Mouse (Mus musculus) cerebellum, adult 2 months (tissue): ENCODE data around the gene Zfp326. TPM values are rescaled to one million over a fixed set of nuclear protein-coding genes. Genes with fewer than 3 reads are reported as not detected.
A peak's percentile ranks its signal among the peaks of the same experiment; 100 is the strongest.

Experiments used
- DNase-seq, 2 experiments: peaks; one replicate each; pipeline ENCODE4 v3.0.0; 2021
- H3K27ac ChIP-seq: fragments of 200-500 bp; 2 replicates; pipeline ENCODE4 v1.5.1; 2012; ENCODE audit warnings: low read length, control low read depth, inconsistent platforms; ENCODE audit not compliant: insufficient read depth
- H3K27me3 ChIP-seq: fragments of 200-500 bp; 2 replicates; pipeline ENCODE4 v1.6.1; 2012; ENCODE audit warnings: inconsistent platforms, mild to moderate bottlenecking, low read length, moderate library complexity; ENCODE audit not compliant: control insufficient read depth, insufficient read depth
- H3K4me1 ChIP-seq: fragments of 200-500 bp; 2 replicates; pipeline ENCODE4 v1.6.1; 2011; ENCODE audit warnings: low read length; ENCODE audit not compliant: control insufficient read depth, insufficient read depth
- H3K4me3 ChIP-seq: fragments of 200-500 bp; replicated peaks from 2 replicates; pipeline ENCODE3; 2011; ENCODE audit warnings: mild to moderate bottlenecking, low read depth, low read length, control low read depth; ENCODE audit not compliant: insufficient read depth
- CTCF ChIP-seq: fragments of 200-500 bp; IDR thresholded peaks from 2 replicates; pipeline ENCODE4 v1.5.1; 2011; ENCODE audit warnings: low read depth, mild to moderate bottlenecking, control low read depth, low read length, moderate library complexity, borderline replicate concordance; ENCODE audit not compliant: insufficient read depth
- POLR2A ChIP-seq: fragments of 200-500 bp; IDR thresholded peaks from 2 replicates; pipeline ENCODE4 v1.6.1; 2011; ENCODE audit warnings: low read length, control low read depth, borderline replicate concordance; ENCODE audit not compliant: insufficient read depth
- WGBS: fragments of 180-500 bp; shearing (Covaris S2); methylation state at CpG from one replicate; pipeline ENCODE4 v1.1.7; 2018; 5-methylcytosine and 5-hydroxymethylcytosine counted together
- polyA plus RNA-seq: library from polyadenylated mRNA; depleted of rRNA; stranded (reverse); fragments of >200 nt; gene quantifications from 2 replicates; pipeline ENCODE4 v1.2.3, GENCODE M21; 2012; rRNA removed

Gene Zfp326
- 25.2 and 29.3 TPM in 2 replicates for polyA plus RNA-seq

- peak; percentile 87 to 89 for DNase-seq
- TF ChIP-seq POLR2A (peak; percentile 68), CTCF (no peak)
- Histone ChIP-seq H3K4me1 (no peaks in the 10 kb centered on the region), H3K27ac (peak within 1 kb of the TSS; percentile 58; the same call in 1 of the 2 replicates), H3K27me3 (no peaks in the 10 kb centered on the region), H3K4me3 (peak within 1 kb of the TSS; percentile 80)
- WGBS = under 1% methylated on average over 77 of the region's 83 CpGs
These were observed at the start of gene Zfp326 for GRCm38 (mm10) chr5:105876068-105876924. Zfp326 (plus strand) TSS chr5:105876565.

GRCm38 (mm10) chr5:105826916-105827510 lies 49.4 kb upstream of the Zfp326 start:
- no peaks in the 10 kb centered on the region for H3K4me1 ChIP-seq
- TF ChIP-seq CTCF (no peak), POLR2A (no peak)
- no peak for DNase-seq
- H3K27ac ChIP-seq = no peak overlapping the region
- H3K4me3 ChIP-seq = no peak overlapping the region
- no peaks in the 10 kb centered on the region for H3K27me3 ChIP-seq
- whole genome bisulfite sequencing = 76% methylated on average over 5 of the region's 5 CpGs

- H3K27me3 ChIP-seq = no peaks in the 10 kb centered on the region
- WGBS = 96% methylated on average over 3 of the region's 3 CpGs
- no peak overlapping the region for H3K4me3 ChIP-seq
- no peaks in the 10 kb centered on the region for H3K4me1 ChIP-seq
- no peak overlapping the region for H3K27ac ChIP-seq
- TF ChIP-seq POLR2A (no peak), CTCF (no peak)
- no peak for DNase-seq
These were observed 48.3 kb upstream of the Zfp326 start for GRCm38 (mm10) chr5:105828050-105828449.

- Histone ChIP-seq H3K27me3 (no peaks in the 10 kb centered on the region), H3K4me1 (no peaks in the 10 kb centered on the region), H3K27ac (no peak overlapping the region), H3K4me3 (no peak overlapping the region)
- DNase-seq = no peak
- WGBS = 42% methylated on average over 7 of the region's 7 CpGs
- TF ChIP-seq POLR2A (no peak), CTCF (no peak)
These were observed 47.3 kb upstream of the Zfp326 start for GRCm38 (mm10) chr5:105829008-105829586.

GRCm38 (mm10) chr5:105832140-105832539 lies 44.2 kb upstream of the Zfp326 start:
- WGBS = 71% methylated on average over 7 of the region's 7 CpGs
- H3K27me3 ChIP-seq = no peaks in the 10 kb centered on the region
- TF ChIP-seq POLR2A (no peak), CTCF (no peak)
- no peak overlapping the region for H3K27ac ChIP-seq
- no peaks in the 10 kb centered on the region for H3K4me1 ChIP-seq
- DNase-seq = no peak
- H3K4me3 ChIP-seq = no peak overlapping the region

- TF ChIP-seq POLR2A (no peak), CTCF (no peak)
- no peaks in the 10 kb centered on the region for H3K4me1 ChIP-seq
- no peak overlapping the region for H3K4me3 ChIP-seq
- H3K27ac ChIP-seq = no peak overlapping the region
- DNase-seq = no peak
- no peaks in the 10 kb centered on the region for H3K27me3 ChIP-seq
- WGBS = 76% methylated on average over 3 of the region's 3 CpGs
These were observed 42.4 kb upstream of the Zfp326 start for GRCm38 (mm10) chr5:105833923-105834322.

- H3K27ac ChIP-seq = no peak overlapping the region
- 82% methylated on average over 9 of the region's 9 CpGs for WGBS
- DNase-seq = no peak
- no peaks in the 10 kb centered on the region for H3K4me1 ChIP-seq
- H3K27me3 ChIP-seq = no peaks in the 10 kb centered on the region
- no peak overlapping the region for H3K4me3 ChIP-seq
- TF ChIP-seq CTCF = no peak
These were observed 40.4 kb upstream of the Zfp326 start for GRCm38 (mm10) chr5:105836006-105836405.
